Mouse (Mus musculus) monocyte, adult 2 months (primary cell): ENCODE results near the gene Thoc5.

Source experiments
- DNase-seq, 2 experiments: peaks; one replicate each; pipeline ENCODE4 v3.0.0; 2022; ENCODE audit warnings: low spot score in 2 of 2, low read depth in 1 of 2

Gene Thoc5

GRCm38 (mm10) chr11:4894848-4895816 is at the start of gene Thoc5:
TSS of gene Thoc5 (plus strand) at chr11:4895320.
- DNase-seq = peak; percentile 51 to 60

GRCm38 (mm10) chr11:4848483-4849248 is 46.5 kb upstream of the Thoc5 start:
- DNase-seq = peak in 1 of 2 experiments; percentile 37

GRCm38 (mm10) chr11:4849258-4849943 is 45.7 kb upstream of the Thoc5 start, which contains the start of gene Nf2:
TSS of gene Nf2 (minus strand) at chr11:4849536.
- peak; percentile 88 to 89 for DNase-seq

- no peak for DNase-seq
Measured at GRCm38 (mm10) chr11:4850404-4850803, 44.7 kb upstream of the Thoc5 start.

GRCm38 (mm10) chr11:4853021-4853420 is 42.1 kb upstream of the Thoc5 start:
- no peak for DNase-seq

GRCm38 (mm10) chr11:4854181-4854580 is 40.9 kb upstream of the Thoc5 start:
- DNase-seq = no peak

GRCm38 (mm10) chr11:4858416-4858815 is 36.7 kb upstream of the Thoc5 start:
- no peak for DNase-seq

GRCm38 (mm10) chr11:4860986-4861385 is 34.1 kb upstream of the Thoc5 start:
- no peak for DNase-seq

- DNase-seq = no peak
Measured at GRCm38 (mm10) chr11:4861816-4862604, 33.1 kb upstream of the Thoc5 start.

GRCm38 (mm10) chr11:4862730-4863129 is 32.4 kb upstream of the Thoc5 start:
- DNase-seq = no peak

GRCm38 (mm10) chr11:4865645-4866251 is 29.4 kb upstream of the Thoc5 start:
- DNase-seq = peak in 1 of 2 experiments; percentile 23

GRCm38 (mm10) chr11:4873755-4874475 is 21.2 kb upstream of the Thoc5 start, which contains the start of gene Nipsnap1:
TSS of gene Nipsnap1 (plus strand) at chr11:4873951.
- DNase-seq = peak; percentile 38 to 70

- no peak for DNase-seq
Measured at GRCm38 (mm10) chr11:4874551-4874950, 20.6 kb upstream of the Thoc5 start.

GRCm38 (mm10) chr11:4881087-4881486 is 14.0 kb upstream of the Thoc5 start:
- no peak for DNase-seq

- no peak for DNase-seq
Measured at GRCm38 (mm10) chr11:4882892-4883627, 12.1 kb upstream of the Thoc5 start.

GRCm38 (mm10) chr11:4885385-4885903 is 9.7 kb upstream of the Thoc5 start:
- peak in 1 of 2 experiments; percentile 22 for DNase-seq

- no peak for DNase-seq
Measured at GRCm38 (mm10) chr11:4886987-4887386, 8.1 kb upstream of the Thoc5 start.

GRCm38 (mm10) chr11:4900437-4900836 is 5.3 kb downstream of the Thoc5 start:
- DNase-seq = no peak
